Mouse (Mus musculus) bone marrow, adult 2 months (tissue): ENCODE measurements around the gene Efna4. TPM values are rescaled to one million over a fixed set of nuclear protein-coding genes. Genes with fewer than 3 reads are reported as not detected.

Experiments
- H3K27ac ChIP-seq: fragments of 200-500 bp; 2 replicates; pipeline ENCODE4 v1.5.1; 2012; ENCODE audit warnings: low read depth, mild to moderate bottlenecking, control low read depth, inconsistent platforms, low read length; ENCODE audit not compliant: control insufficient read depth, poor library complexity, insufficient read depth
- H3K4me1 ChIP-seq: fragments of 200-500 bp; 2 replicates; pipeline ENCODE4 v1.6.1; 2011; ENCODE audit warnings: low read length; ENCODE audit not compliant: control insufficient read depth, insufficient read depth
- H3K4me3 ChIP-seq: fragments of 200-500 bp; replicated peaks from 2 replicates; pipeline ENCODE3; 2011; ENCODE audit warnings: mild to moderate bottlenecking, low read depth, low read length, control low read depth; ENCODE audit not compliant: control insufficient read depth
- CTCF ChIP-seq: fragments of 200-500 bp; IDR thresholded peaks from 2 replicates; pipeline ENCODE4 v1.5.1; 2011; ENCODE audit warnings: low read length, control low read depth; ENCODE audit not compliant: control insufficient read depth, insufficient read depth
- POLR2A ChIP-seq: fragments of 200-500 bp; IDR thresholded peaks from 2 replicates; pipeline ENCODE4 v1.6.1; 2011; ENCODE audit warnings: low read depth, mild to moderate bottlenecking, control low read depth, low read length, borderline replicate concordance; ENCODE audit not compliant: control insufficient read depth
- WGBS: fragments of 180-500 bp; shearing (Covaris S2); methylation state at CpG from one replicate; pipeline ENCODE4 v1.1.7; 2018; 5-methylcytosine and 5-hydroxymethylcytosine counted together
- polyA plus RNA-seq: library from polyadenylated mRNA; stranded (reverse); fragments of >200 nt; gene quantifications from 2 replicates; pipeline ENCODE4 v1.2.4, GENCODE M21; 2011; ENCODE audit warnings: low replicate concordance; ENCODE audit not compliant: missing spikeins, insufficient read depth, insufficient read length

Efna4 gene
- polyA plus RNA-seq, 1 experiment = not detected

GRCm38 (mm10) chr3:89292303-89292702 lies 45.5 kb downstream of the Efna4 start:
- Histone ChIP-seq H3K27ac (no peak overlapping the region), H3K4me3 (no peak overlapping the region), H3K4me1 (peaks cover 3% of the 10 kb centered on the region; the same call in 1 of the 2 replicates)
- no peak for TF ChIP-seq CTCF
- no peak for TF ChIP-seq POLR2A
- 45% methylated on average over 5 of the region's 5 CpGs for WGBS

DNA sequence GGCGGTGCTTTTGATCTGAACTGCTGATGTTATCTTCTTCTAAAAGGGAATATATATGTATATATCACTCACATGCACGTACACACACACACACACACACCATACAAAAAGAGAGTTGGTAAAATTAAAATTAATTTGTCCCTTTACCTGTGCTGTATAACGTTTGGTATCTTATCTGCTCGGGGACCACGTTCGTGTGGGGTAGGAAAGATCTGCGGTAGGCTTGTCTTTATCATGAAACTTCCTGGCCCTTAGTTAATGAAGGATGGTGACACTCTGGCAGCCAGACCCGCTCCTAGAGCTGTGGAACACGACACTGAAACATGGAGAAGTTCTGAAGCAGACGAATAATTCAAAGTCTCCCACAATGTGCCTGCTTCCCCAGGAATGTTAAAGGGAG lies 46.0 kb downstream of the Efna4 start:
- Histone ChIP-seq H3K27ac (no peak overlapping the region), H3K4me1 (peaks cover 3% of the 10 kb centered on the region; the same call in 1 of the 2 replicates), H3K4me3 (no peak overlapping the region)
- TF ChIP-seq CTCF (no peak), POLR2A (no peak)
- WGBS = 42% methylated on average over 10 of the region's 10 CpGs

GRCm38 (mm10) chr3:89288503-89288928 lies 49.3 kb downstream of the Efna4 start:
- 63% methylated on average over 7 of the region's 7 CpGs for WGBS

DNA sequence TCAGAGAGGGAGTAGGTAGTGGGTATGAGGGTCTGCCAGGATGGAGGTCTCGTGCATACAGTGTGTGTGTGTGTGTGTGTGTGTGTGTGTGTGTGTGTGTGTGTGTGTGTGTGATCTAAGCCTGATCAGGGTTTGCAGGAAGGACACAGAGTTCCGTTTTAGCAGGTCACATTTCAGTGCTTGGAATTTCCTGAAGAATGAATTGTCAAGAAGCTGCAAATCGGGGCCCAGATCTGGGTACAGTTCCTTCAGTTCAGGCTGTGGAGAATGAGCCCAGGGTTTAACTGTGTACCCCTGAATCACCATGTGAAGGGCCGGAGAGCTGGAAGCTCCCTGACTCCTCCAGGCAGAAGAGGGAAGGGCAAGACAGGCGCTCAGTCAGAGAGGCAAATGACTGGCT lies 50.5 kb downstream of the Efna4 start:
- Histone ChIP-seq H3K4me3 (no peak overlapping the region), H3K4me1 (peaks cover 2% of the 10 kb centered on the region; the same call in 1 of the 2 replicates), H3K27ac (no peak overlapping the region)
- TF ChIP-seq POLR2A = no peak
- TF ChIP-seq CTCF = no peak
- 34% methylated on average over 5 of the region's 5 CpGs for WGBS

More at GRCm38 (mm10) chr3:89288503-89288928, 49.3 kb downstream of the Efna4 start:
- H3K4me1 ChIP-seq = peaks cover 2% of the 10 kb centered on the region; the same call in 1 of the 2 replicates
- 0 out of 2 replicates have a peak overlapping the region, but pooled peaks have one; percentile 23 for H3K27ac ChIP-seq
- H3K4me3 ChIP-seq = no peak overlapping the region
- no peak for TF ChIP-seq POLR2A
- no peak for TF ChIP-seq CTCF

DNA sequence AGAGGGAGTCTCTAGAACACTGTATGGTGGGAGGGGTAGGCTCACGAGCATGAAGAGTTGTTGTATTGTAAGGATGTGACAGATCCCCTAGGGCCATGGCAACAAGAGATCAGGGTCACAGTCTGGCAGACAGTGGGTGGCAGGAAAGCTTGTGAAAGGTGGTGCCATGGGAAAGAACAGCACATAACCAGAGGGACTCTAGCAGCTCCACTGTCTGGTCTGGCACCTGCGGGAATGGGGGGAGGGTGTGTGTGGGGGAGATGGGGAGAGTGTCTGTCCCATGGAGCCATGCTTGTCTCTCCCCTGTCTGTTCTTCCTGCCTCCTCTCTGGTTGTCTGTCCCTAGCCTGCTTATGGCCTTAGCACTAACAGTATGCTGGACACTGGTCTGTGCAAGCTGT lies 52.3 kb downstream of the Efna4 start:
- Histone ChIP-seq H3K27ac (no peak overlapping the region), H3K4me3 (no peak overlapping the region), H3K4me1 (peaks cover 2% of the 10 kb centered on the region; the same call in 1 of the 2 replicates)
- TF ChIP-seq CTCF (no peak), POLR2A (no peak)
- WGBS = 34% methylated on average over 2 of the region's 2 CpGs

- Histone ChIP-seq H3K4me1 (peaks cover 4% of the 10 kb centered on the region), H3K4me3 (no peak overlapping the region), H3K27ac (no peak overlapping the region)
- WGBS = 81% methylated on average over 3 of the region's 3 CpGs
- TF ChIP-seq POLR2A = no peak
- TF ChIP-seq CTCF = no peak
Measured at GRCm38 (mm10) chr3:89284261-89284660, 53.6 kb downstream of the Efna4 start.

Other genes with a start within 250 kb of the Efna4 start
- gene Rusc1, start 244.7 kb downstream of the Efna4 start, polyA plus RNA-seq = 14.5 and 17.1 TPM in 2 replicates
- gene Gm43738, start 236.9 kb downstream of the Efna4 start, polyA plus RNA-seq = not detected in 2 replicates
- 21.7 and 30.3 TPM in 2 replicates for gene Fdps, start 236.1 kb downstream of the Efna4 start, polyA plus RNA-seq
- 14.3 and 16.0 TPM in 2 replicates for gene Pklr, start 201.9 kb downstream of the Efna4 start, polyA plus RNA-seq
- 1.6 TPM in 1 of 2 replicates, not detected in the other for gene Hcn3, start 177.8 kb downstream of the Efna4 start, polyA plus RNA-seq
- 43.3 and 90.9 TPM in 2 replicates for gene Clk2, start 173.2 kb downstream of the Efna4 start, polyA plus RNA-seq
- gene Scamp3, start 160.6 kb downstream of the Efna4 start, polyA plus RNA-seq = 25.7 and 54.2 TPM in 2 replicates
- gene Fam189b, start 154.9 kb downstream of the Efna4 start, polyA plus RNA-seq = 4.1 and 9.8 TPM in 2 replicates
- 27.7 and 71.7 TPM in 2 replicates for gene Gba, start 135.1 kb downstream of the Efna4 start, polyA plus RNA-seq
- 2.9 TPM in 1 of 2 replicates, not detected in the other for gene Thbs3, start 122.8 kb downstream of the Efna4 start, polyA plus RNA-seq
- 33.9 and 66.4 TPM in 2 replicates for gene Mtx1, start 110.9 kb downstream of the Efna4 start, polyA plus RNA-seq
- 0.67 TPM in 1 of 2 replicates, not detected in the other for gene Muc1, start 109.0 kb downstream of the Efna4 start, polyA plus RNA-seq
- gene Krtcap2, start 92.1 kb downstream of the Efna4 start, polyA plus RNA-seq = 47.8 and 69.5 TPM in 2 replicates
- gene Trim46, start 91.7 kb downstream of the Efna4 start, polyA plus RNA-seq = 0.59 and 1.6 TPM in 2 replicates
- gene Dpm3, start 78.7 kb downstream of the Efna4 start, polyA plus RNA-seq = 30.7 and 39.3 TPM in 2 replicates
- 64.0 and 83.0 TPM in 2 replicates for gene Slc50a1, start 67.5 kb downstream of the Efna4 start, polyA plus RNA-seq
- gene Efna1, start 56.9 kb downstream of the Efna4 start, polyA plus RNA-seq = 0.99 and 2.0 TPM in 2 replicates
- gene Efna3, start 15.1 kb downstream of the Efna4 start, polyA plus RNA-seq = 2.7 TPM in 1 of 2 replicates, not detected in the other
- 112 and 187 TPM in 2 replicates for gene Adam15, start 12.0 kb upstream of the Efna4 start, polyA plus RNA-seq
- gene Dcst2, start 23.9 kb upstream of the Efna4 start, polyA plus RNA-seq = 0.56 TPM in 1 of 2 replicates, not detected in the other
- 1.3 TPM in 1 of 2 replicates, not detected in the other for gene Dcst1, start 27.2 kb upstream of the Efna4 start, polyA plus RNA-seq
- 20.8 and 40.2 TPM in 2 replicates for gene Zbtb7b, start 56.7 kb upstream of the Efna4 start, polyA plus RNA-seq
- gene Lenep, start 64.8 kb upstream of the Efna4 start, polyA plus RNA-seq = 0.92 TPM in 1 of 2 replicates, not detected in the other
- gene Flad1, start 73.8 kb upstream of the Efna4 start, polyA plus RNA-seq = 9.7 and 17.6 TPM in 2 replicates
- gene Cks1b, start 80.4 kb upstream of the Efna4 start, polyA plus RNA-seq = 126 and 145 TPM in 2 replicates
- gene Shc1, start 80.4 kb upstream of the Efna4 start, polyA plus RNA-seq = 41.6 and 65.2 TPM in 2 replicates
- gene Pygo2, start 92.2 kb upstream of the Efna4 start, polyA plus RNA-seq = 29.7 and 45.4 TPM in 2 replicates
- 23.6 and 60.5 TPM in 2 replicates for gene Pbxip1, start 98.7 kb upstream of the Efna4 start, polyA plus RNA-seq
- gene Pmvk, start 116.5 kb upstream of the Efna4 start, polyA plus RNA-seq = 25.4 and 33.4 TPM in 2 replicates
- gene Kcnn3, start 182.1 kb upstream of the Efna4 start, polyA plus RNA-seq = not detected in 2 replicates